Mouse (Mus musculus) heart, adult 2 months (tissue): Measurements from ENCODE around the gene Jmjd7.

Source experiments
- CTCF ChIP-seq: fragments of 200-600 bp; IDR thresholded peaks from 2 replicates; pipeline ENCODE4 v1.8.1; 2022; ENCODE audit warnings: antibody characterized with exemption, mild to moderate bottlenecking, moderate library complexity
- EP300 ChIP-seq: fragments of 200-500 bp; IDR thresholded peaks from 2 replicates; pipeline ENCODE4 v1.6.1; 2011; ENCODE audit warnings: low read depth, low read length, control low read depth; ENCODE audit not compliant: insufficient read depth
- POLR2A ChIP-seq: fragments of 200-500 bp; IDR thresholded peaks from 2 replicates; pipeline ENCODE4 v1.6.1; 2011; ENCODE audit warnings: mild to moderate bottlenecking, low read depth, low read length, control low read depth; ENCODE audit not compliant: insufficient read depth

GRCm38 (mm10) chr2:119999731-120000130 is 27.6 kb upstream of the Jmjd7 start:
- TF ChIP-seq POLR2A, result no peak
- TF ChIP-seq CTCF, result no peak
- no peak for TF ChIP-seq EP300
